Mouse (Mus musculus): ENCODE results near the gene Ptgs1.

DNA sequence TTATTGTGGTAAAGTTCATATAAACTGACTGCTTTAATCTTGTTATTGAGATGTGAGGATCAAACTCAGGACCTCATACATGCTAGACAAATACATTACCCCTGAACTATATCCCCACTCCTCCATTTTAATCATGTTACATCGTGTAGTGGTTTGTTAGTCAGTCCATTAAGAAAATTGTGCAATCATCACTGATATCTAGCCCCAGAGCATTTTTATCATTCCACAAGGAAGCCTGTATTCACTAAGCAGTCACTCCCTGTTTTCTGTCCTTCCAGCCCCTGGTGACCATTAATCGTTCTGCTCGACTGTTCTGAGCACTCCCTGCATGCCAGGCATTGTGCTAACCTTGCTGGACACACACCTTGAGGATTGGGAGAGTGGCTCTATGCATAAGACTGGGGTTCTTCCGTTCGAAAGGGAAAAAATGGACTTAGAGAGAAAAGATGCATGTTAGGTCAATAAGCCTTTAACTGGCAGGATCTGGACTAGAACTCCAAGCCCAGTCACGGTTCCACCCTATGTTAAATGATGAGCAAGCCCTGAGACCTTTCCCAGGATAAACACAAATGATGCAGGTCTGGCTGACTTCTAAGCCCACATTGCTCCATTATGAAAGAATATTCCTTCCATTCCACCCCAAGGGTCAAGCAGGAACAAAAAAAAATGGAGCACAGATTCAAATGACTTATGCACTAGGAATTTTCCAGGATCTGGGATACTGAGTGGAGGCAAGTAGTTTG is 29.7 kb downstream of the Ptgs1 start:
- no peak for TF ChIP-seq CTCF (IDR thresholded peaks at IDR 0.05; ENCODE audit: low read depth, low read length)
- no peak for TF ChIP-seq POLR2A (IDR thresholded peaks at IDR 0.05; ENCODE audit: borderline replicate concordance, low read depth, low read length)

Measured in bone marrow macrophage, adult 2 months (primary cell).